Mouse (Mus musculus) thymus, postnatal 10 days (tissue): Measurements from ENCODE around the gene AI854703.
A peak's percentile ranks its signal among the peaks of the same experiment; 100 is the strongest.
"Not testable (repeated sequence)": the region's sequence is repeated elsewhere in the genome, so short reads cannot be mapped to it uniquely, and the experiment has no call there.

Experiments
- DNase-seq, 2 experiments: peaks; one replicate each; pipeline ENCODE4 v3.0.0; 2021; ENCODE audit warnings: low spot score in 2 of 2

Gene AI854703

DNA sequence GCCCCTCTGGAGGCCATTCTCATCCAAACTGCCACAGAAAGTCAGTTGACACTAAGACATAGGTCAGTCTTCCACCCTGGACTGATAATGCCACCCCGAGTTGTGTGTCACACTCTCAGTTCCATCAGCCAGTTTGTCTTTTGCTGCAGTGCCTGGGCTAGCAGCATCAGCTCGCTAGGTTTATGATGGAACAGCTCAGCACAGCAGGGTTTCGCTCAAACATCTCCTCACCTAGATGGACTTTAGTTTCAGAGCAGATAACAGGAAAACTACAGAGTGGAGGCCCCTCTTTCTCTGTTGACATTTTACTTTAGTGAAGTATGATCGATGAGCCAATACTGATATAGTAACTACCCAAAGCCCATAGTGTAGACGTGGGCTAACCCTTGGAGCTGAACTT lies 11.8 kb upstream of the AI854703 start:
- no peak for DNase-seq

DNA sequence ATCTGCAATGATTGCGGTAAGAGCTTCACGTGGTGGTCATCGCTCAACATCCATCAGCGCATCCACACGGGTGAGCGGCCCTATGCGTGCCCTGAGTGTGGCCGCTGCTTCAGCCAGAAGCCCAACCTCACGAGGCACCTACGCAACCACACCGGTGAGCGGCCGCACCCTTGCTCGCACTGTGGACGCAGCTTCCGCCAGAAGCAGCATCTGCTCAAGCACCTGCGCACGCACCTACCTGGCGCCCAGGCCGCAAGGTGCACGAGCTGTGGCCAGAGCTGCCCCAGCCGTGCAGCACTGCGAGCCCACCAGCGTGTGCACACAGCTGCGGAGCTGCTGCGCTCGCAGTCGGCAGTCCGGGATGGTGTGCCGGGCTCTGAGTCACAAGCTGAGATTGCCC lies 6.5 kb upstream of the AI854703 start:
- no peak for DNase-seq

DNA sequence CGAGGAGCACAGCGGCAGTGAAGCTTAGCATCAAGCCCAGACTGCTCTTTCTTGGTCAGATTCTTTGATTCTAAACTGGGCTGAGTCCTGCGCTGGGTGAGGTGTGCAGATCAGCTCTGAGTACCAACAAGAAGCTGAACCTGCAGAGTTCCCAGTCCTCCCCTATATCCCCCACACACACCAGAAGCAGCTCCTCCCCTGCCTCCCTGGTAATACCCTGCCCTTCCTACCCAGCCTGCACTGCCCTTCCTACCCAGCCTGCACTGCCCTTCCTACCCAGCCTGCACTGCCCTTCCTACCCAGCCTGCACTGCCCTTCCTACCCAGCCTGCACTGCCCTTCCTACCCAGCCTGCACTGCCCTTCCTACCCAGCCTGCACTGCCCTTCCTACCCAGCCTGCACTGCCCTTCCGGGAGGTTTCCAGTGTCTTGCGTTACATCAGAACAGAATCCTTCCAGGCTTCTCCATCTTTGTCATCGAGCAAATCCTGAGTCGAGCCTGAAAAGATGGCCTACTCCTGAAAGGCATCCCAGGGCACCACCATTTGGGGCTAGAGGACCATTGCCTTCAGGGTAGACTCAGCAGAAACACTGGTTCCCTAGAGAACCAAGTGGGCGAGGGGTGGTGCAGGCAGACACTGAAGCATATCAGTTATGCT lies 4.2 kb upstream of the AI854703 start:
- not testable (repeated sequence) for DNase-seq

DNA sequence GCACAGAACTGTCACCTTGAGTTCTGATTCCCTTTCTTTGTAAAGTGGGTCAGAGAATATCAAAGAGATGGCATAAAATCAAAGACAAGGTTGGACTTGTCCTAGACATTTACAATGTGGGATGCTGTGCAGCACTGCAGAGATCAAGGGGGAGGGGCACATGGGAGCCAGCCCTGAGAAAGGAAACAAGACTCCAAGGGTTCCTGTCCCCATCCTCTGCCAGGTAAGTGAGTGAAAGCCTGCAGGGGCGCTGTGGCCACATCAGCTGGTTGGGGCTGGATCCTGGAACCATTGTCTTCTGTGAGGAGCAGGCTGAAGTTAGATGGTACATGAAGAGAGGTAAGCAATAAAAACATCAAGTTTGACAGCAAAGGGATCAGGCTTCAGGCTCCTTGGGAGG lies 3.1 kb upstream of the AI854703 start:
- no peak for DNase-seq

DNA sequence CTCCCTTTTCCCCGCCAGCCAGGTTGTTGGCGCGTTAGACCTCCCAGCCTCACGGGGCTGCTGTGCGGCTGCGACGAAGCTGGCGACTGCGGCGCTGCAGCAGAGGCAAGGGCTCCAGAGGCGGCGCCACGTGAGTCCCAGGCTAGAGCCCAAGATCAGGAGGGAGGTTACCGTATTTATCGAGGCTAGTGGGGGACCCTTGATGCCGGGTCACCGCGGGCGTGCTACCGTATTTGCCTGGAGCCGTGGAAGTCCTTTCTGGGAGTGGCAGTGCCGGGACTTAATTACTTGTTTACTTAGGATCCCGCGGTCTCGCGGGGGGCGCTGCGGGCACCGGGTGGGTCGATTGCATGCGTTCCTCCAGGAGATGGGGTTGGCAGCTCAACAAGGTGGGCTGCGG lies 420 bp downstream of the AI854703 start:
- DNase-seq, result peak in 1 of 2 experiments; percentile 39

DNA sequence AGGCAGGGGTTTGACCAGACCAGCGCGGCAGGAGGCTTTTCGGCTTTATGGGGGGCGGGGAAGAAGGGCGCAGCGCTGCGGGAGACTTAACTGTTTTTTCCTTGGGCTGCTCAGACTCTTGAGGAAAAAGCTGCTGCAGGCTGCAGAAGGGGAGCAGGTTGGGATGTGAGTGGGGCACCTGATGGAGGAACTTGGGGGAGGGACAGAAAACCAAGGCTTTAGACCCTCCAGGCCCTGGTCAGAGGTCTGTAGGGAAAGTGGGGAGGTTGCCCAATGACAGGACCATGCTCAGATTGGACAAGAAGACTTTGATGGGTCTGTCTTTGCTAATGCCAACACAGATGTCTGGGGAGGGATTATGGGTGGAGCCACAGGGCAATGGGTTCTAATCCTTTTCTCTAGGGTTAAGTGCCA lies 954 bp downstream of the AI854703 start:
- no peak for DNase-seq

DNA sequence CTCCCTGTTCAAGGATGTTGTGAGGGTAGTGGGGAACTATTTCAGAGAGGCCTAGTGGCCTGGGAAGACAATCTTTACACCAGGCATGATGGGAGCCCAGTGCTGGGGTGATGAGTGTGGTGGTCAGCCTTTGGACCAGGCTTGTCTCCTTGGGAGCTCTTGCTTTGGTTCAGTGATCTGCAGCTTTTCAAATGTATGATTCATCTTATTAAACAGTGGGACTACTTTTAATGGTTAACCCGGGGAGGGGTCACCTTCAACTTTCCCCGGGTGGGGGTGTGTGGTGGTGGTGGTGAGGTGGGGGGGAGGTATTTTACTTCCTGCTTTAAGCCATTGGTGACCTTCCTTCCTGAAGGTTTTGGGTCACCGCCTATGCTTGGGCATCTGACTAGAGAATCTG lies 1.8 kb downstream of the AI854703 start:
- DNase-seq, result no peak

DNA sequence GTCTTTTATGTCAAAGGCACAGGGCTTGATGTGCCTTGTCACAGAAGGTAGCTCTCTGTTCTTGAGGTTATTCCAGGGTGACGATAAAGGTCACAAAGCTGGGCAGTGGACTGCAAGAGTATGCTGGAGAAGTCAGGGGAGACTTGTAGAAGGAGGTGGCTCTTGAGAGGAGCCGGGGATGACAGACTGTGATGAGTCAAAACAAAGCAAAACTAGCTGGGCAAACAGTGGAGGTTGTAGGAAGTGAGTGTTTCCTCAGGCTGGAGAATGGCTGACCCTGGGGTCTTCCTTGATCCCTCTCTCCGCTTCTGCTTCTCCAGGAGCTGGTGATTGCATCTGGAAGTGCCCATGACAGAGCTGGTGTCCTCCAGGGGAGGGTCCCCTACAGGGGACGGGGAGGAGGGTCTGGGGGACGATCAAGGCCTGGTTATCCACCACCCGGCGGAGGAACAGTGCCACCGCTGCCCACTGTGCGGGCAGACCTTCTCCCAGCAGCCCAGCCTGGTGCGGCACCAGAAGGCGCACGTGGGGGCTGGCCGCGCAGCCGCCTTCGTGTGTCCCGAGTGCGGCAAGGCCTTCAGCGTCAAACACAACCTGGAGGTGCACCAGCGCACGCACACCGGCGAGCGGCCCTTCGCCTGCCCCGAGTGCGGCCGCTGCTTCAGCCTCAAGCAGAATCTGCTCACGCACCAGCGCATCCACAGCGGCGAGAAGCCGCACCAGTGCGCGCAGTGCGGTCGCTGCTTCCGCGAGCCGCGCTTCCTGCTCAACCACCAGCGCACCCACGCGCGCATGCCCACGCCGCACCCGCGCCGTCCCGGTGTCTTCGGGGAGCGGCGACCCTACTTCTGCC lies 2.5 kb downstream of the AI854703 start:
- peak in 1 of 2 experiments; percentile 41 for DNase-seq

DNA sequence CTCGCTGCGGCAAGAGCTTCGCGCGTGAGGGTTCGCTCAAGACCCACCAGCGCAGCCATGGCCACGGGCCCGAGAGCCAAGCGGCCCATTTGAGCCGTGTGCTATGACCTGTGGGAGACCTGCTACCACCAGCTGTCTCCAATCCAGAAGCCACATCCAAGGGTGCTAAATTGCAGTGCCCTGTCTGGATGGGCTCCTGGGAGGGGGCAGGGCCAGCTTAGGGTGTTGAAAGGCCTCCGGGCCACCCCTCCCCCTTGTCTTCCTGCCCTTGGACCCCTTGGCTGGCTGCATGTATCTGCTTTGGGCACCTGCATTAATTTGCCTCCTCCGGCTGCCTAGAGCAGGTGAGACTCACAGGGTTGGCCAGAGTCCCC lies 3.1 kb downstream of the AI854703 start:
- no peak for DNase-seq

DNA sequence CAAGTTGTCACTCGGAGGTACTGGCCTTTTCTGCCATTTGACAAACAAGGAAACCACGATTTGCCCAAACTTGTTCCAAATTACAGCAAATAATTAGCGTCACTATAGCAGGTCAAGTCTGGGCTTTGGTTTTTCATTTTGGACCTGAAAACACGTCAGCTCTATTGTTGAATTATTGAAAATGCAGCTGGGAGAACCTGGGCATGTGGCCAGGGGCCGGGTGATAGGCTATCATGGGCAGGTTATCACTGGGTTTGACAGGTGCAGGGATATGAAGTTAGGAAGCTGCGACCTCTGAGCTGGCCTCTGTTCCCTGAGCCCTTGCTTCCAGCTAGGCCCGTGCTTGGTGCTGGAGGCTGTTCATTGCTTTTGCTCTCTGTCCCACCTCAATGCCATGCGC lies 4.3 kb downstream of the AI854703 start:
- DNase-seq, result no peak

DNA sequence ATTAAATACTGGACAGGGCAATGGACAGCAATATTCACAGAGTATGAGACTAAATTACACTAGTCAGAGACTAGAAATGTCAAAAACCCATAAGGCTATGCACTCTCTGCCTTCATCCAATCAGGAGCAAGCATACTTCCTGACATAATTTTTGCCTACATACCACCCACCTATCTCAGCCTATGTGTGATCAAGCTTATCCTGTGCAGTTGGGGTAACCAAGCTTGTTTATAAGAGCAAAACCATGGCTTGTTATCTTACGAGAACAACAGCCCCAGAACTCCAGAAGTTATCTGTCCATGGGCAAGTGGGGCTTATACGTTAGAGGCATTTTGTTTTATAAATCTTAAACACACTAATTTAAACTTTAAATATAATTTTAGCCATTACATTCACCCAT lies 8.5 kb downstream of the AI854703 start:
- no peak for DNase-seq

DNA sequence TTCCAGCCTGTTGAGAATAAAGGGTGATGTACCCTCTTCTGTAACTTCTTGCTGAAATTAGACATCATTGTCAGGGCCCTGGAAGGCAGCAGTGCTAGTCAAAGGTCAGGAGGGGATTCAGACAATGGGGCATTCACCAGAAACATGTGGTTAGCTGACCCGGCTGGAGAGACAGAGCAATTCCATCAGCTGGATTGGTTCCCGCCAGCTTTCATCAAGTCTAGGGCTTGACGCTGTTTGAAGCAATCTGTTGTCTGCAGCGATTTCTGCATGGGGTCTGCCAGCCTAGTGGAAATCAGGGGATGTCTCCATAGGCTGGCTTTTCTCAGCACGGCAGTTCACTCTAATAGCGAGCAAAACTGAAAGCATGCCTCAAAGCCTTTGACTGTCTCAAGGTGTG lies 10.0 kb downstream of the AI854703 start:
- no peak for DNase-seq

DNA sequence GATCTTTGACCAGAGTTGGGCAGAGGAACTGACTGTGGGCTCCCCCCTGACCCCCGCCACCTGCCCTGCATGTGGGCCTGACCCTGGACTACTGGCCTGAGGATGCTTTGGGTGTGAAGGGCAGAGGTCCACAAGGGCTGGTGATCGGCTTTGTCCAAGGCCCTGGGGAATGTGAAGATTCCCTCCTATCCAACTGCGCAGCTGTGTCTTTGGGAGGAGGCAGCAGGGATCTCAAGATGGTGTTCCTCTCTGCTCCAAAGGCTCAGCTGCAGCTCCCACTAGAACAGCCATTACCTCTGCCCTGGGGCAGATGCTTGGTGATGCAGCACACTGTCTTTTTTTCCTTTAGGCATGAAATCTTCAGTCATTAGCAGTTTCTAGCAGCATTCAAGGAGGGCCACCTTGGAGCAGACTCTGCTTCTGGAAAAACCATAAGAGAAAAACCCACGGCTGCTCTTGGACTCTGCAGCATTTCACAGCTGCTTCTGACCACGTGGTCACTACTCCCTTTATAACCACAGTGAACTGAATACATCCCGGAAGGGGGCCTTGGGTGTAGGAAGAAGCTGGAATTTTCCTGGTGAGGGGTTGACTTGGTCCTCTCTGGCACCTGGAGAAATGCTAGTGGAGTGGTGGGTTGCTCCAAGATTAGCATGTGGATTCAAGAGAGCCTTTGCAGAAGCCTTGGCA lies 11.4 kb downstream of the AI854703 start:
- no peak for DNase-seq

DNA sequence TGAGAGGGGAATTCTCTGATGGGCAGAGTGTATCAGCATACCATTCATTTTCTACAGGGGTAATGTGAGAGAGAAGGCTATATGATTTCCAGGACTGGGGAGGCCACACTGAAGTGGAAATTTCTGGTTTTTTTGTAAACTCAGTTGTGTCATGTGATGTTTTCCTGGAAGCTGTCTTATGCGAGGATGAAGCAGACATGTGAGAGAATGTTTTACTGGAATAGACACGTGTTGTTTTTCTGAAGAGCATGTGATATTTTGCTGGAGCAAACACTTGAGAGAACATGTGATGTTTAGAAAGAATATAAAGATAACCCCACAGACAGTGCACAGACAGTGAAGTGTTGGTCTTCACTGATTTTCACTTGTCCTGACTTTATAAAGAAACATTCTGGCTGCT lies 12.0 kb downstream of the AI854703 start:
- no peak for DNase-seq

DNA sequence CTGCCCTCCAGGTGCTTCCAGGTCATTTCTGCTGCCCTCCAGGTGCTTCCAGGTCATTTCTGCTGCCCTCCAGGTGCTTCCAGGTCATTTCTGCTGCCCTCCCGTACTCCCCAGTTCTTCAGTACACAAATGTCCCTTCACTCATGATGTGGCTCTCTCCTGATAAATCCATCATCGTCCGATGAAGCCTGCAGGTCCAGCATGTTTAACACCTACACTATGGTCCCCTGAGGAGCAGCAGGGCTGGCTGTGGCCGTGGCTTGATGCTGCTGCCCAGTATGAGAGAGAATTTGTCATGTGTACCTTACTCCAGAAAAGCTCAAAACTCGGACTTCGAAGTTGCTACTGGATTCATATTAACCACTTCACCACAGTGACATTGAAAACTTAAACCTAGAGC lies 14.8 kb downstream of the AI854703 start:
- DNase-seq, result no peak

DNA sequence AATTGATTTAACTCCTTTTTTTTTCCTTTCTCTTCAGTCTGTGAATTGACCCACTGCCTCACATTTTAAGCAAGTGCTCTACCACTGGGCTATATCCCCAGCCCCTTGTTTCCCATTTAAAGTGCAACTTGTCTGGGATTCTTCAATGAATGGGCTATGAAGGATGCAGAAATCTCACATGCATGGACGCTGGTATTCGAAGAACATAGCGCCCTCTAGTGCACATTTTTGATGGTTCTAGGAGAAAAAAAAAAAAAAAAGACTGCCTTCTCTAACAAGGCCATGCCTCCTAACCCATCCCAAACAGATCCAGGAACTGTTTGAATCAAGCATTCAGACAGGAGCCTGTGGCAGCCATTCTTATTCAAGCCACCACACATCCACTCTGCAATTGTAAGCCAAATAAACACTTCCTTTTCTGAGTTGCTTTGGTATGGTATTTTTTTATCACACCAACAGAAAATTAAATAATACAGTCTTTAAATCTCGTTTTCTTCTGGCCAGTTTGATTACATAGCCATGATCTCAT lies 16.3 kb downstream of the AI854703 start:
- peak in 1 of 2 experiments; percentile 60 for DNase-seq

DNA sequence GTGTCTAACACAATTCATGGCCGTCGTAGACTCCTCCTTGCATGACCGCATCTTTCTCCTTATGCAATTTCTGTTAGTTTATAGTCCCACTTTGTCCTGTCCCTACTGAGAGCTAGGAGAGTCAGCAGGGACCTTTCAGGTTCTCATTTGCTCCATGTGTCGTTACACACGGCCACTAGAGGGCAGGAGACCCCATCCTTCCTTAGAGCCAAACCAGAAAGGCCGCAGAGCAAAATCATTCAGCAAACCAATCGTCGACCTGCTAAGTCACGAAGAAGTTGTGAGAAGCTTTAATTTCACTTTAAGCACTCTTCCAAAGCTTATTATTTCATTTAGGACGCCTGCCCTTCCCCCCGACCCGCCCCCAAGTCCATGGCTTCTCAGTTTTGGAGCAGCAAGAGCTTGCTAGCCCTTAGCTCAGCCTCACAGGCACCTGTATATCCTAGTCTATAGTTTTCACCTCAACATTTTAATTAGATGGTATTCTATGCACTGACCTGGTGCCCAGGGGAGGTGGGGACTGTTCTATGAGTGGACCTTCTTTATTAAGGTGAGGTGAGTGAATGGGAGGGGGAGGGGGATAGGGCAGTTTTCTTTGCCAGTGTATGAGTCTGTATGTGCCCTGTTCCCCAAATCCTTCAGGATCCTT lies 19.2 kb downstream of the AI854703 start:
- peak; percentile 56 to 81 for DNase-seq

DNA sequence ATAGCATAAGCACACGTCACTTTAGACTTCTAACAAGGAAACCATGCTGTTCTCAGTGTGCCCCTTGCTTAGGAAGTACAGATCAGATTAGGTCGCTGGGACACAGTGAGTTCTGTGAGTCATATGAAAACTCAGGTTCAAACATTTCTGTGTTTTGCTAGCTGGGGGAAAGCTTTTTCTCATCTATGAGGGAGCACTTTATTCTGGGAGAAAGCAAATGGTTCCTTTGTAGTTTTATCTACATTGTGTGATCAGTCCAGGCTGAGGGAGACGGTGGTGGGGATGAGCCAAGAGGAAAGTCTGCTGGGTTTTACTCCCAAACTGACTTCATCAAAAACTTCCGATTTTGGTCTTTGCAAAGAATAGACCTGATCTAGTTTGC lies 19.7 kb downstream of the AI854703 start:
- DNase-seq, result no peak

DNA sequence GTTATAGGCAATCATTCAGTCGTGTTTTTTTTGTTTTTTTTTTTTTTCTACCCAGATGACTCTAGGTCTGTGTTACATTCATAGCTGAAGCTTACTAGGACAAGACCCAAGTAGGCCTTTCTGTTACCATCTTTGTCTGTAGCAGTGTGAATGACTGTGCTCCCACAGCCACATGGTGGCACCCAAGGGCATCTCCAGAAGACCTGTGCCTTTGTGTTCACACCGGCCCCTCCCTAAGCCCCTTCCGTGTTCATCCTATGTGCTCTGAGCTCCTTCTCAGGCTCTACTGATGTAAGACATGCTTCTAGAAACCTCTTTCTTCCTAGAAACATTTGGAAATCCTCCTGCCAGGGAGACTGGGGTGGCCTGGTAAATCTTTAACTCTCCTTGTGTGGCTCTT lies 20.4 kb downstream of the AI854703 start, which contains the start of gene Gimap8:
Gene Gimap8, plus strand, starts transcription at position 240 of the 400 bp plus-strand sequence.
- peak; percentile 84 to 85 for DNase-seq

DNA sequence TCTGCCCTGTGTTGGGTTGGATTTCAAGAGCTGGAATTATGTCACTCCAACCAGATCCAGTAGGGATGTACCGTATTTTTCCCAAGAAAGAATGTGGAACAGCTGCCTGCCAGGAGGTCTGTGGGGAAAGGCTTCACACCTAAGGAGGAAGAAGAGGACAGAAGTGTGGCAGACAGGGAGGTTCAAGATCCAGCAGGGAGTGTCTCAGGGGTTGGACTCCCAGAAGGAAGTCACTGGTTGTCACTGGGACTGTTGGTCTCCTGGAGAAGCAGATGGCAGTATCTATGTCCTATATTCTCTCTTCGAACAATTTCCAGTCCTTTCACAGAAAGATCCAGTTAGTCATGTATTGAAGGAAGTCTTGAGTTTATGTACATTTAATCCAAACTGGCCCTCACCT lies 21.0 kb downstream of the AI854703 start:
- no peak for DNase-seq

DNA sequence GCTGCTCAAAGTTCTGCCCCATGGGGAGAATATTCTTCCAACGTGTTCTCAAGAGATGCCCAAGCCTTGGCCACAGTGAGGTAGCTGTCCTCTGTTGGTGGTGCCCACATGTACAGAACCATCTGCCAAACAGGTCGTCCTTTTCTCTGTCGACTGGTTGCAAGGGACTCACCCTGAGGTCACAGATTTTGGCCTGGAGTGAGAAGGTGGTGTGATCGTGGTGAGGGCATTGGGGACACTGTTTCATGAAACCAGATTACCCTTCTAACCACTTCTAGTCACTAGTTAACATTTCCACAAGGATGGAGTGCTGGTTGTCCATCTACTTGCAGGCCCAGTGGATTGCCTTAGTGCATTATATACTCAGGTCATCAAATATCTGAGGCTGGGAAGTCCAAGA lies 22.2 kb downstream of the AI854703 start:
- DNase-seq, result no peak

DNA sequence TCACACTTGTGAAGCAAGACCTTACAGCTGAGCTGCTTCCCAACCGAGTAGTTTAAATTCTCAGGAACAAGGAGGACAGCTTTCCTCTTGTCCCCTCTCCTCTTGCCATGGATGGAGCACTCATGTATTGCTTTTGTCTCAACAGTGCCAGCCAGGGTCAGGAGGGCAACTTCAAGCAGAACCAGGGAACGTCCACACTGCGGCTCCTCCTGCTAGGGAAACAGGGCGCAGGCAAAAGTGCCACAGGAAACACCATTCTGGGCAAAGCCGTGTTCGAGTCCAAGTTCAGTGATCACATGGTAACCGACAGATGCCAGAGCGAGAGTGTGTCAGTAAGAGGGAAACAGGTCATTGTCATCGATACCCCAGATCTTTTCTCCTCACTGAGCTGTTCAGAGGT lies 23.5 kb downstream of the AI854703 start:
- no peak for DNase-seq
